Mouse (Mus musculus) adrenal gland, postnatal 10 days (tissue): ENCODE results near the gene Dusp1. TPM values are rescaled to one million over a fixed set of nuclear protein-coding genes. Genes with fewer than 3 reads are reported as not detected.

Source experiments
- DNase-seq: peaks from one replicate; pipeline ENCODE4 v3.0.0; 2021; ENCODE audit warnings: mixed read lengths
- long read RNA-seq, 2 experiments: library from polyadenylated mRNA; stranded (forward); transcript quantifications; one replicate each; pipeline ENCODE4 v2.0.0; 2021
- total RNA-seq, 2 experiments: library from RNA; stranded (reverse); gene quantifications; 2 replicates each; pipeline ENCODE4 v1.2.3; 2021

Dusp1 gene
- total RNA-seq = 10 to 100 TPM; 40.3 to 89.1 TPM
- long read RNA-seq, experiment 1, transcript Dusp1-202 (4 exons, 1,990 nt) = major isoform, 84 of 129 reads
- long read RNA-seq, experiment 1, partial matches to known transcripts = 8 of 129 reads
- long read RNA-seq, experiment 1, other reads (novel, unspliced or antisense) = 36 of 129 reads
- long read RNA-seq, experiment 2, transcript Dusp1-202 (4 exons, 1,990 nt) = major isoform, 50 of 59 reads
- long read RNA-seq, experiment 2, partial matches to known transcripts = 1 of 59 reads
- long read RNA-seq, experiment 2, other reads (novel, unspliced or antisense) = 8 of 59 reads

GRCm38 (mm10) chr17:26561651-26562181 lies at the start of gene Dusp1:
Gene Dusp1 (minus strand): TSS chr17:26562128.
- DNase-seq = no peak

DNA sequence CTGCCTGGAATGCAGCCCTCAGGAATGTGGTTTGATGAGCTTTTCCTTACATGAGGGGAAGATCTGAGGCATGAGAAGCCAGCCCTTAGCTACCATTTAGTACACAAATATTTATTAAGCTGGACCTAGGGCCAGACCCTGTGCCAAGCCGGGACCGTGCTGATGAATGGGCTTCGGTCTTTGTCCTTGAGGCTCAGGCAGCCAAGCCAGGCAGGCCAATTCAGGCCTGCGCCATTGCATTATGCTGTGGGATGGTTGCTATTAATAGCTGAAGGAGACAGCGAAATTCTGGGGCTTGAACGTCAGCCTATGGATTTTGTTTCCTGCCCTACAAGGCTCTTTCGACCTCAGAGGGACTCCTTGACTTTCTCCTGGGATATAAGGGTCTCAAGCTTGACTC lies 49.4 kb upstream of the Dusp1 start:
- peak; percentile 74 for DNase-seq

GRCm38 (mm10) chr17:26609820-26610219 lies 47.9 kb upstream of the Dusp1 start:
- DNase-seq = no peak

DNA sequence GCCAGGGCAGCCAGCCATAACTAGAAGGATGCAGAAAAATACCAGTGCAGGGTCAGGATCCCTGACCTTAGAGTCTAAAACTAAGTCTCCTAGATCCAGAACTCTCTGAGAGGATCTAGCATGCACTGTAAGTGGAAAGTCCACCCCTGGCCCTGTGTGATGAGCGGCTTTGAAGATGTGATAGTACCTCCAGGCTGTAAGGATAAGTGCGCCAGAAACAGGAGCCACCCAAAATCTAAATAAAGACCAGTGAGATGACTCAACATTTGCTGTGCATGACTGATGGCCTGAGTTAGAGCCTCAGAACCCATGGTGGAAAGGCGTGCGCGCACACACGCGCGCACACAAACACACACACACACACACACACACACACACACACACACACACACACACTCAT lies 46.9 kb upstream of the Dusp1 start:
- DNase-seq = no peak

- no peak for DNase-seq
These were observed 46.4 kb upstream of the Dusp1 start for GRCm38 (mm10) chr17:26608348-26608747.

DNA sequence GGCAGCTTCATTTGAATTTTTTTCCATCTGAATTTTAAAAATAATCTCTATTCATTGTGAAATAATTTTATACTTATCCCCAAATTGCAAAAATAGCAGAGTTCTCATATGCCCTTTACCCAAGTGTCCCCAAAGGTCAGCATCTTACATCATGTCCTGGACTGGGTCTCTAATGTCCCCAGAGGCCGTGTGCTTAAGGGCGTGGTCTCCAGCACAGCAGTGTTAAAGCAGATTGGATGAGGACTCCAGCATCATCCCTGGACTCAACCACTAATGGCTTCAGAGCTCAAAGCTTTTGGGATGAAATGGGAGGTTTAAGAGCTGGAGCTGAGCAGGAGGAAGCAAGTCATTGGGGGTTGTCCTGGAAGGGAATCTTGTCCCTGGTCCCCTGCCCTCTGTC lies 44.6 kb upstream of the Dusp1 start:
- peak; percentile 60 for DNase-seq

- no peak for DNase-seq
These were observed 43.7 kb upstream of the Dusp1 start for GRCm38 (mm10) chr17:26605636-26606035.

- DNase-seq = no peak
These were observed 41.4 kb upstream of the Dusp1 start for GRCm38 (mm10) chr17:26603311-26603710.

- DNase-seq = peak; percentile 81
These were observed 40.5 kb upstream of the Dusp1 start for GRCm38 (mm10) chr17:26602371-26602885.

DNA sequence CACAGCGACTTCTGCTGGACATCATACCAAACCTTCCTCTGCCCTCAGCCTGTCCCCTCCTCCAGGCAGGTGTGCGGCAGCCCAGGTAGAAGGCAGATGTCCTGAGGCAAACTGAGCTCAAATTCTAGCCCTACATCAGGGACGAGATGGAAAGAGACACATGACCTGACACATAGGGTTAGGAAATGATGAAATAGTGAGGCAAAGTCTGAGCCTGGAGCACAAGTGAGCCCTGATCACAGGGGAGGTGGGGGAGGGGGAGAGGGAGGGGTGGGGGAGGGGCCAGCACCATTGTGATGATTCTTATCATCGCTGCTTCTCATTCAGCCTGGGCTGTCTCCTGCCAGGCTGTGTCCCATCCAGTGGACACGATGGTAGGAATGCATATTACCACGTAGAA lies 40.0 kb upstream of the Dusp1 start:
- DNase-seq = no peak

DNA sequence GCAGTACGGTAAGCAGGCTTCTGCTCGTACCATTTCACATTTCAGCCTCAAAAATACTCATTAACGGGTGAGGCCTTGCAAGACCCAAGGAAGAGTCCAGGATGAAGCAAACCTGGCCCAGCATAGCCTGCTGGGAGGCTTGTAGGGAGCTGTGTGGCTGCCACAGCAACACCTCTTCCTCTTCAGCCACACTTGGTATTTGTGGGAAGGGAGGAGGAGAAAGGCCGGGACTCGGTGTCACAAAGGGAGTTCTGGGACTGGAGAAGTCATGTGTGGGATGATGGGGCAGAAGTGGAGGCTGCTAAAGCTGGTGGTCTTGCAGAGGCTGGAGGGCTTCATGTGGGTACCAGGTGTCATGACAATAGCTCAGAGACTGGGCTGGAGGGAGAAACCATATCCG lies 39.6 kb upstream of the Dusp1 start:
- DNase-seq = no peak

GRCm38 (mm10) chr17:26600913-26601447 lies 39.1 kb upstream of the Dusp1 start:
- no peak for DNase-seq

DNA sequence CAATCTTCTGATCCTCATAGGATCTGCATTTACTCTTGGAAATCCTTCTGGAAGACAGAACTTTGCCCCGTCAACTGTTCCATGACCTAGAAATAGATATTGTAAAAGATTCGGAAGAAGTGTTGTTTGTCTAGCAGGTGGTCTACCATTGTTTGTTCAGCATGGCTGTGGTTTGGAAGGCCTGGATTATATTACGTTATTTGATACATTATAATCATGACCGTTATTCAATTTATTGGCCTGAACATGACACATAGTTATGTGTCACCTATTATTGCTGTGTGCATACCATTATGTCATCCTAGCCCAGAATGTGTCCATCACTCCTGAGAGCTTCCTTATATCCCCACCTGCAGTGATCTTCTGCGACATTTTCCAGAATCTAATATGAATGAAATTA lies 36.9 kb upstream of the Dusp1 start:
- DNase-seq = no peak

DNA sequence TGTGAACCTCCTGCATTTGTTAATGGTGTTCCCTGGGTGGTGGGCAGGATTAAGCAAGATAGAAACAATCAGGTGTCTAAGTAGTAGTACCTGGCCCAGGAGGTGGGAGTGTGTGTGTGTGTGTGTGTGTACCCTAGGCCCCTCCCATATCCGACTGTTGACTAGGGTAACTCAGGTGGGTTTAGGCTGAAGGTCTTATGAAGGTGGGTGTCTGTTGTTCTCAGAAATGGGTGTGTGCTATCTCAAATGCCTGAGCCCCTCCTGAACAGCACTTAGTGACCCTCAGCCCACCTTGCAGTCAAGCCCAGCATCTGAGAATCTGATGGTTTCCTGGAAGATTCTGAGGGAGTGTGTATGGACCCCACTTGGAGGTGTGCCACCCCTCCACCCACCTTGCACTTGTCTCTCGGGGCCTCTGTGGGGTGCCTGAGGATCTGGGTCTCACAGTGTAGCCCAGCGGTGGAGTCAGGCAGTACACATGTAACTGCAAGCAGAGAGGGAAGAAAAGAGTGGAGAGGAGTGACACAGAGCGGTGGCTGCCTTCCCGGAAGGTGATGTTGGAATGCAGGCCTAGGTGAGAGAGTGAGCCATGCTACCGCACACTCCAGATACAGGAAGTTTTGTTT lies 35.0 kb upstream of the Dusp1 start:
- no peak for DNase-seq

DNA sequence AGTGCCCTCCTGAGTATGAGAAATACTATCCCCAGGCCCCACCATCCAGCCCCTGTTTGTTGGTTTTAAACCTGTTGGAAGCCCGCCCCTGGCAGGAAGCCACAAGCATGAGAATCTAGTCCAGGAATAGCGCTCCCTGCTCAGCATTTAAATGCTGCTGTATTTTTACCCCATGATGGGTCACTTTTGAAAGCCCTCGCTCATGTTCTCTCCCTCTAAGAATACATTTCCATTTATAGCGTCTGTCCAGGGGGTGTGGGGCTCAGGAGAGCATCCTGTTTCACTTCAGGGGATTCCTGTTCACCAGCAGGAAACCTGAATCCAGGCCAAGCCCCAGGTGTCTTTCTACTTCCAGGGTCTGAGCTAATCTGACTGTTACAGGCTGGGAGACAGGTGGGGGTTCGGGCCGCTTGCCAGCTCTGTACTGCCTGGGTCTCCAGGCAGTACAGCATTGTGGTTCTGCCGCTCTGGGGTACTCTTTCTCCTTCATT lies 34.3 kb upstream of the Dusp1 start:
- peak; percentile 77 for DNase-seq

DNA sequence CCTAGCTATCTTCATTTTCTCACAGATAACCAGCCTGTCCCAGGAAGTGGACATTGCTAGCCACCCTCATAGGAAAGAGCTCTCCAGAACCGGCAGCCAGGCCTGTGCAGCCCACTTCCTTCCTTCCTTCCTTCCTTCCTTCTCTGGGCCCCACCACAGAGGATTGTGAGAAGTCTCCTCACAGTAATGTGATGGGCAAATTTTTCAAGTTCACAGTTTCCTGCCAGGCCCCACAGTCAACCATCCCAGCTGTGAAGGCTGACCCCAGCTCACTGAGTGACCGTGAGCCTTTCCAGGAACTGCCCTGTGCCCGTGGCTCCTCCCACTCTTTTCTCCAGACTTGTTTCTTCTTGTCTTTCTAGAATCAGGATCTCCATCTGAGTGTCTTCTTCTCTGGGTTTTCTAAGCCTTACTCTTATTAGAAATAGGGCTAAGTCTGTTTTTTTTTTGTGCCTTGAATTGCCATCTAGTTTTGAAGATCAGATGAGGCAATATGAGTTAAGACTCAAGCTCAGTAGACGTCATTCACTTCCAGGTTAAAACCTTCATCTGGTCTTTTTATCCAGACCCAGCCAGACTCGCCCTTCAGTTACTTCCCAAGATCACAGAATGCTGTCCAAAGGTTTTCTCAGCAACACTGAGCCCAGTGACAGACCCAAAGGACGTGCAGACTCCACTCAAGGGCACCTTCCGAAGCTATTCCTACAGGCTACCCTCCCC lies 33.7 kb upstream of the Dusp1 start:
- no peak for DNase-seq

DNA sequence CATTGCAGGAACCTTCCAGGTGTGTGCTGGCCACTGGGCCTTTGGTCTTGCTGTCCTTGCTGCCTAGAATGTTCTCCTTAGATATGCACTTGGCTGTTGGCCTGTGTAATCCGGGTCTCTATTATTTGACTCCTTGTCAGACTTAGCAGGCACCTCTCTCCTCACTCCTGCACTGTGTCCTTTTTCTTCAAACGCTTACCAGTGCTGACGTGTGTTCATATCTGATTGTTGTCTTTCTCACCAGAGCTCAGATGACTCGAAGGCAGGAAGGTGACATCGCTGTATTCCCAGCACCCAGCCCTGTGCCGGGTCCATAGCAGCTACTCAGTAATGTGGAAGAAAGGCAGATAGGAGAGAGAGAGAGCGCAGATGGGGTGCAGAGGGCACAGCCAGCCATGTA lies 33.0 kb upstream of the Dusp1 start:
- no peak for DNase-seq

DNA sequence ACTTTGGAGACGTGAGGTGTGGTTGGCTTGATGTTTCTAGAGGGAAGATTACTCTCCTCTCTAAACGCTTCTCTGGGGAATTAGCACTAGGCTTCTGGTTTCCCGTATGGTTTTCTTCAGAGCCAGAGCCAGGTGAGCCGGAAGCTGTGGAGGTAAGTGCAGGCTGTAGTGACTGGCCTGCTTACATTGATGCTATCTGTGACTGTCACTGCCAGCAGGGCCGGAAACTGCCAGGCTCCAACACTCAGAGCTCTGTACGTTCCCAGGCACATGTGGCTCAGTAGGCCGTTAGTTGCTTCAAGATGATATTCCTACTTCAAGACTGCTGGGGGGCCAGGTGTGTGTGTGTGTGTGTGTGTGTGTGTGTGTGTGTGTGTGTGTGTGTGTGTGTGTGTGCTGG lies 32.2 kb upstream of the Dusp1 start:
- no peak for DNase-seq

- no peak for DNase-seq
These were observed 31.3 kb upstream of the Dusp1 start for GRCm38 (mm10) chr17:26593199-26593598.

DNA sequence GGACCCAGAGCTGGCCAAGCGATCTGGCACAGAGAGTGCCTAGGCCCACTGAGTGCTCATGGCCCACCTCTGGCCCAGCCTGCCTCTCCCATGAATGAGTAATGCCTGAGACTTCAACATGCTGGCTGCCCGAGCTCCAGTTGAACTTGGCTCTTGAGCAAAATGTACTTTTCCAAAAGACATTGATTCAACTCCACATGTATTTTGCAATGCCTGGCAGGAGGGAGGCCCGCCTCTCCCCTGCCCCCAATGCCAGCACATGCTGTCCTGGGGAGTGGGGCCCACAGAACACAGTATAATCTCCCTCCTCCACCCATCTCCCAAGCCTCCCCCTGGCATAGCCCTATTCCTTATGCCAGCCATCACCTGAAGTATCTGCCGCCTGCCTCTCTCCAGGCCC lies 30.6 kb upstream of the Dusp1 start:
- DNase-seq = peak; percentile 81

GRCm38 (mm10) chr17:26587961-26588487 lies 26.1 kb upstream of the Dusp1 start:
- no peak for DNase-seq

- peak; percentile 80 for DNase-seq
These were observed 22.7 kb upstream of the Dusp1 start for GRCm38 (mm10) chr17:26584558-26585136.
